In genomic region chr17:27856265-27856797, GRCm38 (mm10) we compare ENCODE assay signal across 8 mouse cellular contexts. TPM values are rescaled to one million over a fixed set of nuclear protein-coding genes. Genes with fewer than 3 reads are reported as not detected.
DNase-seq lines count a peak whose midpoint lies in the region; ATAC-seq and TF ChIP-seq lines count a peak whose summit lies in the region.

Gene Uhrf1bp1 (plus strand): TSS chr17:27856441.

- no peaks in the 10 kb centered on the region for H3K27me3 ChIP-seq in lung, embryonic 15.5 days
- peaks cover 10% of the 10 kb centered on the region; the same call in 1 of the 2 replicates for H3K27me3 ChIP-seq in thymus, adult 2 months (ENCODE audit: control insufficient read depth, insufficient read depth, low read length)

- peak; percentile 82 for DNase-seq in MN1 (ENCODE audit: low spot score)
- peak; percentile 73 for DNase-seq in cerebellum, adult 8-10 months
- DNase-seq in layer of hippocampus, adult 9-10 months (ENCODE audit: low spot score), result peak; percentile 31
- DNase-seq in ovary, adult 18-20 months (ENCODE audit: low spot score), result peak; percentile 67
- peak; percentile 69 for DNase-seq in thymus, adult 2 months

- TF ChIP-seq CTCF in thymus, adult 2 months (IDR thresholded peaks at IDR 0.05; ENCODE audit: borderline replicate concordance, control insufficient read depth, extremely low read depth, insufficient read depth, low read length, poor library complexity), result no peak

- peaks cover 25% of the 10 kb centered on the region for H3K36me3 ChIP-seq in lung, embryonic 15.5 days
- H3K36me3 ChIP-seq in thymus, adult 2 months (ENCODE audit: control insufficient read depth, insufficient read depth, low read length), result peaks cover 10% of the 10 kb centered on the region

- H3K27ac ChIP-seq in lung, embryonic 15.5 days, result peak within 1 kb of the TSS; percentile 62
- H3K27ac ChIP-seq in thymus, adult 2 months (ENCODE audit: control insufficient read depth, insufficient read depth, low read length), result no peak within 1 kb of the TSS

- ATAC-seq in frontal cortex, adult (ENCODE audit: low TSS enrichment), result peak; percentile 88
- peak; percentile 39 to 74; a peak in 2 of 4 replicates for ATAC-seq in hematopoietic stem cell, adult 5-6 weeks (replicated peaks in 1 of 2; ENCODE audit: insufficient read depth in 1 of 2, low FRiP score in 2 of 2, low TSS enrichment in 1 of 2, low read depth in 1 of 2, poor library complexity in 2 of 2, severe bottlenecking in 2 of 2)
- ATAC-seq in lung, embryonic 15.5 days (ENCODE audit: borderline replicate concordance, extremely low read depth, low FRiP score, low TSS enrichment), result peak; percentile 91

- H3K9me3 ChIP-seq in lung, embryonic 15.5 days, result no peaks in the 10 kb centered on the region

- H3K4me3 ChIP-seq in lung, embryonic 15.5 days, result peak within 1 kb of the TSS; percentile 78
- peak within 1 kb of the TSS; percentile 98 for H3K4me3 ChIP-seq in thymus, adult 2 months (ENCODE audit: control insufficient read depth, insufficient read depth, low read length)

- H3K9ac ChIP-seq in lung, embryonic 15.5 days, result peak within 1 kb of the TSS; percentile 80

- under 1% methylated on average over 51 of the region's 54 CpGs for WGBS in lung, embryonic 15.5 days
- under 1% methylated on average over 54 of the region's 54 CpGs for WGBS in thymus, adult 2 months

- no peak for TF ChIP-seq POLR2A in thymus, adult 2 months (IDR thresholded peaks at IDR 0.05; ENCODE audit: control insufficient read depth, extremely low read depth, insufficient read depth, low read length, poor library complexity)

- peaks cover 18% of the 10 kb centered on the region for H3K4me1 ChIP-seq in lung, embryonic 15.5 days
- H3K4me1 ChIP-seq in thymus, adult 2 months (replicated peaks; ENCODE audit: control insufficient read depth, insufficient read depth, low read length), result peaks cover 9% of the 10 kb centered on the region

- H3K4me2 ChIP-seq in lung, embryonic 15.5 days, result peak within 1 kb of the TSS; percentile 83

RNA-seq across cellular contexts. Expression of gene Uhrf1bp1, which starts in this region (rescaled TPM):
- total RNA-seq in hematopoietic stem cell, adult 5-6 weeks (2017), result 7.4 and 9.2 TPM in 2 replicates
- 3.5 and 4.8 TPM in 2 replicates for polyA plus RNA-seq in lung, embryonic 15.5 days (2015; fragmentation: Nextera tagmentation; extraction: Ambion mirVana)
- polyA plus RNA-seq in thymus, adult 2 months (2012; rRNA removed), result 4.4 and 4.7 TPM in 2 replicates

Comparison
In these comparisons a context has a peak if more than half of its experiments do, and no peak if none do; other contexts are left out.
1. DNase-seq: peak in every context shown above with its lines; median percentile 82 in MN1; 73 in cerebellum, adult 8-10 months; 69 in thymus, adult 2 months; 67 in ovary, adult 18-20 months; 31 in layer of hippocampus, adult 9-10 months.